Mouse (Mus musculus) spleen, postnatal 10 days (tissue): ENCODE data around the gene Comp.

ENCODE experiments used
- DNase-seq, 2 experiments: peaks; one replicate each; pipeline ENCODE4 v3.0.0; 2021 to 2022; ENCODE audit warnings: low spot score in 2 of 2

Gene Comp

GRCm38 (mm10) chr8:70352657-70353151, 20.7 kb upstream of the Comp start:
- peak; percentile 78 to 87 for DNase-seq

- DNase-seq: peak; percentile 99 to 100
Measured at GRCm38 (mm10) chr8:70353194-70353817, 20.1 kb upstream of the Comp start, which contains the start of gene Upf1. Upf1 (minus strand) TSS chr8:70353278.

DNA sequence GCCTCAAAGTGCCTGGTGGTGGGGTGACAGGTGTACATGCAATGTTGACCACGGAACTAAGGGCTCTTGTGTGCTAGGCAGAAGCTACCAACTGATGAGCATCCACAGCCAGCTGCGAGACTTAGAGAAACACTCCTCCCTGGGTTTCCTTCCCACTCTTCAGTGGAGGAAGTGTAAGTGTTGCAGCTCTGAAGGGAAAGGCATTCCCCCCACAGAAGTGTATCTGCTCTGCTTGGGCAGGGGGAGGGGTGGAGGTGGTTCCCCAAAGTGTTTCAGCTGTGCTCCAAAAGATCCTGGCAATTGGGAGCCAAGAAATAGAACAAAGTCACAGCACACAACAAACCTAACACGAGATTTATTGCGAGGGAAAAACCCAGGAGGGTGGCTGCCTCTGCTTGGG, 19.4 kb upstream of the Comp start:
- no peak for DNase-seq

DNA sequence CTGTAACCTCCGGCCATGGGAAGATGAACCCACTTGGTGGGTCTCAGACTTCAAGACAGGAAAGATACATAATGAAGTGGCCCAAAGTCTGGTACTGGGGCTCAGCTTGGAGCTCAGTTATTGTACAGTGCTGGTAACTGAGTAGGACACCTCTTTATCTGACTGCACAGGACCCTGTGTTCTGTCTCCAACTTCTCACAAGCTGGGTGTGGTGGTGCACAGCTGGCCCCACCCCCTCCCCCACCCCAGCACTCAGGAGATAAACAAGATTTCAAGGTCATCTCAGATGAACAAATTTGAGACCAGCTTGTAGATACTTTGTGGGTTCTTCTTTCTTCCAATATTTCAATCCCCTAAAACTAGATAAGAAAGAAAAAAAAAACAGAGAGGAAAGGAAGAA, 17.2 kb upstream of the Comp start:
- no peak for DNase-seq

- no peak for DNase-seq
Measured at GRCm38 (mm10) chr8:70359411-70359810, 13.9 kb upstream of the Comp start.

DNA sequence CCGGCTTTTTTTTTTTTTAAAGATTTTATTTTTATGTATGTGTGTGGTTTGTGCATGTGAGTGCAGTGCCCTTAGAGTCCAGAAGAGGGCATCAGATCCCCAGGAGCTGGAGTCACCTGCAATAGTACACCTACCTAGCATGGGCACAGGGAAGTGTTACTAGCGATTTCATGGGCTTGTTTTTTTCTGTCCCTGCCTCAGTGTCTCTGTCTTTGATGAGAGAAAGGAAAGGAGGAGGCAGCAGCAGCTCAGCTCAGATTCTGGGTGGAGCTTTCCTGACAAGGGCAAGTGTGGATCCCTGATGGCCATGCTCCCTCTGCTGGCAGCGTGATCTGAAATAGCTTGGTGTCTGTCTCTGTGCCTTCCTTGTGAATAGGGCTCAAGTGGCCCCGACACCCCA, 12.6 kb upstream of the Comp start:
- DNase-seq: peak in 1 of 2 experiments; percentile 55

GRCm38 (mm10) chr8:70361484-70362032, 11.8 kb upstream of the Comp start:
- no peak for DNase-seq

DNA sequence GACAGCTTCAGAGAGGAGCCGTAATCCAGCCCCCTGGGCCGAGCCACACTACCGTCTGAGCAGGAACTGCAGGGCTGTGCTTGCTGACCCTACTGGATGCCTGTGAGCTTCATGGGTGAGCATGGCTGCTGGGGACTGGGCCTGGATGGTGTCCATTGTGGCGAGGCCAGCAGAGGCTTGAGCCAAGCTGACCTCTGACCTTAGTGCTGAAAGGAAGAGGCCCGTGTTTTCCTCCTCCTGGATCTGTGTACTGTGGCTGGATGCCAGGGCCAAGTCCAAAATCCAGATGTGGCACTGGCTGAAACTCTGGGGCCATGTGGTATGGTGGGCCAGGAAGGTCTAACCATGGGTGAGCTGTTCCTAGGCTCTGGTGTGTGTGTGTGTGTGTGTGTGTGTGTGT, 9.3 kb upstream of the Comp start:
- no peak for DNase-seq

GRCm38 (mm10) chr8:70366588-70366987, 6.8 kb upstream of the Comp start:
- DNase-seq: no peak

DNA sequence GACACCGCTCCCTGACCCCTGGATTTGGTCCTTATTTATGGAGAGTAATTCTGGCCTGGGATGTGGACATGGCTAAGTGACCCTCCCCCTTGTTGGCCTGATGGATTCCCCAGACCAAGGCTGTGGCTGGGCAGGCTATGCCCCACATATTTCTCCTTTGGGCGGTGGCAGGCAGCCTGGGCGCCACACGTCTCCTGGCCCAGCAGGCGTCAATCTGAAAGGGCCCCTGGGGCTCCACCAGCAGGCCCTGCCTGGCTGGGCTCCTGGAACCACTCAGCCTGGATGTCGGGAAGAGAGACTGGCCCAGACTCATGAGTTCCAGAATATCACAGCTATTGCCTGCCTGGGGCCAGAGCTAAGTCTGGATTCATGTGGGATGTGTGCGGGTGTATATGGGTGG, 2.9 kb upstream of the Comp start:
- DNase-seq: no peak

DNA sequence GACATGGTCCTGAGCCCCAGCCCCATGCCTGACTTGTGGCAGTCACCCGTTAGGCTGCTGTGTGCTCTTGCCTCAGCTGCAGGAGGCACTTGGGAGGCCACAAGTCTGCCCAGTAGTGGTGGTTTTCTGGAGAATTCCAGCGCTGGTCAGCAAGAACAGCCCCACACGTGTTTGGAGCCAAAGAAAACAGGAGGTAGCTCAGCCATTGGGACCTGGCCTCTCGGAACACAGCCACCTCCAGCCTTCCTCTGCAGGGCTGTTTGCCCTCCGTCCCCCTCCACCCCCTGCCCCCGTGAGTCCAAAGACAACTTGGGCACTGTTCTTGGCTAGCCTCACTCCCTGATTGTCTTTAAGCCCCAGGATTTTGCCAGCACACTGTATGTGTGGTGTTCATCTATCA, 1.4 kb upstream of the Comp start:
- no peak for DNase-seq

- peak; percentile 60 to 81 for DNase-seq
Measured at GRCm38 (mm10) chr8:70374318-70374927, 1.1 kb downstream of the Comp start.

DNA sequence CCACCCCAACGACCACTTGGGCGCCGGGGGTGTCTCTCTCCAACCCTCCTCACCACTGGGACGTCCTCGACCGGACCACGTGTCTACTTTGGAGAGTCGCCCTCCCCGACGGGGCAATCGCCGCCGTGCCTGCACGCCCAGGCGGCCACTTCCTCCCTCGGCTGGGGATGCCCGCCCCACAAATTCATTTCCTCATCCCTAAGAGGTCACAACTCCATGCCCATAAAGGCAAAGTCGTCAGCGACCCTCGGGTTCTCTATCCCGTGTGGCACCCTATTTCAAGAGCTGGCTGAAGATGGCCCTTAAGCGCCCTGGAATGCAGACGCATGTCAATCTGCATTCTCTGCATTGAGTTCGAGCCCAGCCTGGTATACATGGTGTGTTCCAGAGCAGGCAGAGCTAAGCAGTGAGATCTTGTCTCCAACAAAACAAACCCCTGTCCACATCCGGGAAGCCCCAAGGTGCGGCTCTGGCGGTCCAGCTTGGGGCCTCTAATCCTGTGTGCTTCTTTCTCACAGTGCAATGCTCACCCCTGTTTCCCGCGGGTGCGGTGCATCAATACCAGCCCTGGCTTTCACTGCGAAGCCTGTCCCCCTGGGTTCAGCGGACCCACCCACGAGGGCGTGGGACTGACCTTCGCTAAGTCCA, 2.0 kb downstream of the Comp start:
- peak in 1 of 2 experiments; percentile 42 for DNase-seq

GRCm38 (mm10) chr8:70376275-70376741, 3.0 kb downstream of the Comp start:
- DNase-seq: peak in 1 of 2 experiments; percentile 40

GRCm38 (mm10) chr8:70377049-70377448, 3.7 kb downstream of the Comp start:
- no peak for DNase-seq

- DNase-seq: no peak
Measured at GRCm38 (mm10) chr8:70380069-70380468, 6.7 kb downstream of the Comp start.

GRCm38 (mm10) chr8:70383287-70383686, 9.9 kb downstream of the Comp start:
- DNase-seq: peak; percentile 53 to 74

DNA sequence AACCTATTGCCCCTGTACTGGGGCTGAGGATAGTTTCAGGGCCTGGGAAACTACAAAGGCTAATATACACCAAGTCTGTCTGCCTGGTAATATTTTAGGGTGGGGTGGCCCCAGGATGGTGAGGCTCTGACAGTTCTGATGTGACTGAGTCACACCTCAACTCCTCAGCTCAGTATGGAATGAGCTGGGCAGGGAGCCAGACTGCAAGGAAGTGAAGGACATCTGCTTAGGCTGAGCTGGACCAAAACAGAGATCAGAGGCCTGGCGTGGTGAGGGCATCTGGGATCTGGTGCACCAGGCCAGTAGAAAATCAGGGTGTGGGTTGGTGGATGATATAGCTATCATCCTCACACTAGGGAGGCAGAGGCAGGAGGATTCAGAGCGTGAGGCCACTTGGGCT, 16.3 kb downstream of the Comp start:
- no peak for DNase-seq

- no peak for DNase-seq
Measured at GRCm38 (mm10) chr8:70393087-70393486, 19.7 kb downstream of the Comp start.

DNA sequence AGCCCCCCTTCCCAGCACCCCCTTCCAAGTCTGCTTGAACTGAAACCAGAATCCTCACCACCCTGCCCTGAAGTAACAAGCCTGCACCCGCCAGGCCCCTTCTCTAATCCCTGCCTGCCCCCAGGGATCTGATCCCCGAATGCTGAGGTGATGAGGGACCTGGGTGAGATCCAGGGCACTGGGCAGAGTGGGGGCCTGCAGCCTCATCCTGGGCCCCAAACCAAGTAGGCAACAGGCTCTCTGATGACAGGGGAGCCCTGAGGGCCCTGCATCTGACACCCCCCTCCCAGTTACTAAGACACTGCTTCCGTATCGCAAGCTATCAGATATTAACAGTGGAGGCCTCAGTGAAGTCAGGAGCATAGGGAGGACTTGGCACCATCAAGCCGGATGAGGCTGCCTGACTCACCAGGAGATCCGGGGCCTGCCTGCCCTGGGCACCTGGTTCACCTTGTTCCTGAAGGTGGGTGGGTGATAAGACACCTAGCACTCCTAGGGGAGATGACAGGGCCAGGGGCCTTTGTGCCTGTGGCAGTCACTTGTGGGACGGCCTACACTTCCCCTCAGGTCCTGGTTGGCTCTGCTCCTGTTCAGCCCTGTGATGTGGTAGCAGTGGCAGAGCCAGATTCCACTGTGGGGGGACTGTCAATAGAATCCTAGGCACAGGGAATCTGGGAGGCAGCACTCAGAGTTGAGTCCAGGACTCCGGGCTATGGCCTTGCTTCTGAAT, 21.1 kb downstream of the Comp start:
- no peak for DNase-seq

GRCm38 (mm10) chr8:70395649-70396048, 22.3 kb downstream of the Comp start:
- no peak for DNase-seq

GRCm38 (mm10) chr8:70396184-70396583, 22.8 kb downstream of the Comp start:
- no peak for DNase-seq
